Mouse (Mus musculus) heart, postnatal 25 days (tissue): ENCODE results near the gene Bhlhe40. TPM values are rescaled to one million over a fixed set of nuclear protein-coding genes. Genes with fewer than 3 reads are reported as not detected.

Experiments
- DNase-seq: peaks from one replicate; pipeline ENCODE4 v3.0.0; 2022; ENCODE audit warnings: low spot score
- intact Hi-C: fragments of 180-260 bp; cut with DNase I; formaldehyde crosslinking; loops from one replicate; pipeline ENCODE4 v1.15.1; 2025
- total RNA-seq, 2 experiments: library from RNA; stranded (reverse); gene quantifications; 2 replicates each; pipeline ENCODE4 v1.2.3; 2021

The Bhlhe40 gene
- total RNA-seq, 2 experiments from 2014 or later = 30.2 to 62.0 TPM

DNA sequence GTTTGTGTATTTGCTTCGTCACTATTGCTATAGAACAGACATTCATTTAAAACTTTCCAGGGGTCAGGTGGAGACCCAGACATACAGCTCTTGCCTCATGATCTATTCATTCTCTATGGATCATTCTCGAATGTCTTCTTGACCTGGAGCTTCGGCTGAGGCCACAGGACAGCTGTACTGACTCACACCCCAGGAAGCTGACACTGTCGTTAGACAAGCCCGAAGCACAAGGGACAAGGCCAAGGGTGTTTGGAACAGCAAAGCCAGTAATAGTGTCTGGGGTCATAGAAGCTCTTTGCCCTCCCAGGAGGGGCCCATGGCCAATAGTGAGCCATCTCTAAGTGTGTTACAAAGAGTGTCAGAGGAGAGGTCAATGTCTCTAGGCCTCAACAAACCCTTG lies 24.0 kb downstream of the Bhlhe40 start:
- intact Hi-C loops = no loop called here
- DNase-seq = no peak

DNA sequence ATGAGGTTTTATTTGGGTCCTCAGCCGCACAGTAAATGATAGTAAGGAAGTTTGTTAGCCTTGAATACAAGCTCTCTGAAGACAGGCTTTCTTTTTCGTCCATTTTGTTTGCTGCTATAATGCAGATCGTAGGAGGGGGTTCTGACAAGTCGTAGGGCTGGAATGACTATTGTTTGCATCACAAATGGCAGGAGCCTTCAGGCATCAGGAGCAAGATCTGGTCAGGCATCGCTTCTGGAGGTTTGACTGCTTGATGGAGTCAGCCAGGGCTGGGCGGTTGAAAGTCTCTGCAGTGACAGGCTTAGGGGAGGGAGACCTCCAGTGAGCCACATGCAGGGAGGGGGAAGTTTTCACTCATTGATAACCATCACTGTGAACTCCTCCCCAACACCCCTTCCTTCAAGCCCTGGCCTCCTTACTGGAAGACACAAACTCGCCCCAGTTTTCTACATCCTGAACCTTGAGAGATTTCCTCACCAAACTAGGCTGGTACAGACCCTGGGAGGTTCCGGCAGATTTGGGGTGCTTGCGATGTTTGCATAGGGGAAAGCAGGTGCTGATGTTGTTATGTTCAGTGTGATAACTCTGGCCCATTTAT lies 25.4 kb downstream of the Bhlhe40 start:
- intact Hi-C loops = no loop called here
- DNase-seq = no peak

DNA sequence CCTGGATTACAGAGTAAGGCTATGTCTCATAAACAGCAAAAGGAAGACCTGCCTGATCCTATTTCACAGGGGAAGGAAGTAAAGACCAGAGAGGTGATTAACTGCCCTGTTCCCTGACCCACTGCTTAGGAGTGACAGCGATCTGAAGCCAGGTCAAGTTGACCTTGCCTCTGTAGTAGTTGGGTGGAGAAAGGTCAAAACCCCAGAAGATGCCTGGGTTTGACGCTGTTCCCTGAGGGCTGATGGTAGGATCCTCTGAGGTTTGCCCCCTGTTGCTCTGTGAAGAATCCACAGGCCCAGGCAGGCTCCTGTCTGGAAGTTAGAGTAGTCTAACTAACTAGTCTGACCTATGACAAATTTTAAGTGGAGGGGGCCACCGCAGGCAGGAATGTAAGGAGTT lies 26.5 kb downstream of the Bhlhe40 start:
- intact Hi-C loops = no loop called here

DNA sequence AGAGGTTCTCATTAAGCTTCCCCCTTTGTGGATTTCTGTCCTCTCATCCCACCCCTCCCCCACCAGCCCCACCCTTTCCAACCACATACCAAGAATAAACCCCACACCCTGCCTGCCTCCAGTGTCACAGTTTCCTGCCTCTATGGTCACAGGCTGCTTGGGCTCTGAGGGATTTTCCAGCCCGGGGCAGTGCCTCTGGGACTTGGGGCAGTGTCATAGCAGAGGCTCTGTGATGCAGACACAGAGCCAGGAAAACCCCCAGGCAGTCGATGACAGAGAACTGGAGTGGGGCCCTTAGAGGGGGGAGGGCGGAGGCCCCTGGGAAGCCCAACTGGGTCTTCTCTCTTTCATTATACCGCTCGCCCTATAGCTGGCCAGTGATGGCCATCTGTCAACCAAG lies 27.9 kb downstream of the Bhlhe40 start:
- no peak for DNase-seq
- intact Hi-C loops = no loop called here

More for the DNA sequence above, 26.5 kb downstream of the Bhlhe40 start:
- no peak for DNase-seq

DNA sequence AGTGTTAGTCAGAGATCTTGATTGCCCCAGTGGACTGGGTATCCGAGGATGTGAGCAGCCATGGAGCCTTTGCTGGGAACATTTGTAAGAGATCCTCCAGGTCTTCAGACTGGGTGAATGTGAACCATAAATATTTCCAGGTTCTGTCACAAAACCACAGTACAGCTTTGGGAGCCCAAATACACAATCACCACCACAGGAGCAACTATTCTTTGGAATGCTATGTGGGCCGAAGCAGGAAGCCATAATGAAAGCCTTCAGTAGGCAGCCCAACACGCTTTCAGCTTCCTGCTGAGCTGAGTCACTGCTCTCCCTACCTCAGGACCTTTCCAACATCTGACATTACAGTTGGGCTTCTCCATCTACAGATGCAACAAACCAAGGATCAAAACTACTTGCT lies 32.6 kb downstream of the Bhlhe40 start:
- intact Hi-C loops = no loop called here

DNA sequence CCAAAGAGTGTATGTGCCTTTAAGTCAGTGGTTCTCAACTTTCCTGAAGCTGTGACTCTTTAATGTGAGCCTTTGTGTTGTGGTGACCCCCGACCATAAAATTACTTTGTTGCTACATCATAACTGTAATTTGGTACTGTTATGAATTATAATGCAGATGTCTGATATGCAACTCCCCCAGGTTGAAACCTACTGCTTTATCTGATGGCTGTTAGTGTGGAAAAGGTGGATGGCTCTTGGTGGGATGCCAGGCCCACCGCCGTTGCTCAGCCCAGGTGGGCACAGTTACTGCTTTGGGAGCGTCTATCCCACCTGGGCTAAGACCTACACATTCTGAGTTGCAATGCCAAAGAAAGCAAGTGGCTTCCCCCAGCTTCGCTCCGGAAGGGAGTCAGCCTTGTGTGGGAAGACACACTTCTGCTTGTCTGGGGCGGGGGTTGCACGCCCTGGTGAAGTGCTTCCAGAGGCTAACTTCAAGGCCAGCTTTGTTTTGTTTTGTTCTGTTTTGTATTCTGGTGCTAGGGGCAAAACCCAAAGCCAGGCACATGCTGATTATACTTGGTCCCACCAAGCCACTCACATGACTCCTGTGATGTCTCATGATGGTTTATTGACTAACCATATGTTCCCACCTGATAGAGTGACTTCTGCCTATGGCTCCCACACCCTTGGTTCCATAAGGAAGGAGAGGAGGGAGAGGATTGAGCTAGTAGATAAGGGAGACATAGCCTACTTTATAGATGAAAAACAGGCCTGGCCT lies 34.7 kb downstream of the Bhlhe40 start:
- DNase-seq = no peak
- intact Hi-C loops = no loop called here

More for the DNA sequence above, 32.6 kb downstream of the Bhlhe40 start:
- no peak for DNase-seq

DNA sequence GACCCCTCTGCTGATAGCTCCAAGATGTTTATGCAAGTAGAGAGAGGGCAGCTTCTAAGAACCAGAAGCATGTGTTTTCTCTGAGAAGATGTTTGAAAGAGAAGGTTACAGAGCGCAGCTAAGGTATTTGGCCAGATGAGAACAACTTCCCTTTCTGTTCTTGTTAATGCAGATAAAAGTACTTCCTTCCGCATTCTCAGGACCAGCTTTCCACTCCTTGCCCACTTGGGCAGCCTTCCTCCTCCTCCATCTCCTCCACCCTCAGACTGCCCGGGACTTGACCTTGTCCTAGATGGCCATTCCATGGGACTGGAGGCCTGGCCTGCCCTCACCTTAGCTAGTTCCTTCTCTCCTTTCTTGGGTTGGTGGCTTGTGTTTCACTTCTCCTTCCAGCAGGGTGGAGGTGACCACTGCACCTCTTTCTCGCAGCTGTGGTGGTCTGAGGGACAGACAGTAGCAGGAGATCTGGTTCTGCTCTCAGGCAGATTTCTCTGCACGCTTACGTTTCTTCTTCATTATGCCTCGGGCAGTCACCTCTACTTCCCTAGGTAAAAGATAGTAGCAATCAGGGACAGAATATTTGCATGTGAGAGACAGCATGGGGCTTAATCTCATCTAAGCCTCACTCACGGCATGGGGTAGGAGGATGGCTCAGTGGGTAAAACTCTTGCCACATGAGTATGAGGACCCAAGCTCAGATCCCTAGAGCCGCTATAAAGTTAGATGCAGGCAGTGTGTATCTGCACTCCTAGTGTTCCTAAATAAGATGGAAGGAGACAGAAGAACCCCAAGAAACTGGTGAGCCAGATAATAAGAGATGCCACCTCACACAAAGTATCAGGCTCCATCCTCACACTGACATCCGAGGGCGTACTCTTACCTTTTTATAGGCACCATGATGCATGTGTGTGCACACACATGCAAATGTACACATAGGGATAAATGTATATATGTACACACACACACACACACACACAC lies 35.7 kb downstream of the Bhlhe40 start:
- intact Hi-C loops = no loop called here
- DNase-seq = no peak

DNA sequence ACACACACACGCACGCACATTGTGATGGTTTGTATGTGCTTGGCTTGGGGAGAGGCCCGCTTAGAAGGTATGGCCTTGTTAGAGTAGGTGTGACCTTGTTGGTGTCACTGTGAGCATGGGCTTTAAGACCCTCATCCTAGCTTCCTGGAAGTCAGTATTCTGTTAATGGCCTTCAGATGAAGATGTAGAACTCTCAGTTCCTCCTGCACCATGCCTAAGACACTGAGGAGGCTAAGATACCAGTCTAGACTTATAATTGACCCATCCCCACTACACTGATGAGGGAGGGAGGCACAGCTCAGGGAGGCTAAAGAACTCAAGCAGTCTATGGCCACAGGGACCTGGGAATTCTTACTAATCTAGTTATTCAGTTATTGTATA lies 36.4 kb downstream of the Bhlhe40 start:
- intact Hi-C loops = no loop called here
- DNase-seq = no peak

DNA sequence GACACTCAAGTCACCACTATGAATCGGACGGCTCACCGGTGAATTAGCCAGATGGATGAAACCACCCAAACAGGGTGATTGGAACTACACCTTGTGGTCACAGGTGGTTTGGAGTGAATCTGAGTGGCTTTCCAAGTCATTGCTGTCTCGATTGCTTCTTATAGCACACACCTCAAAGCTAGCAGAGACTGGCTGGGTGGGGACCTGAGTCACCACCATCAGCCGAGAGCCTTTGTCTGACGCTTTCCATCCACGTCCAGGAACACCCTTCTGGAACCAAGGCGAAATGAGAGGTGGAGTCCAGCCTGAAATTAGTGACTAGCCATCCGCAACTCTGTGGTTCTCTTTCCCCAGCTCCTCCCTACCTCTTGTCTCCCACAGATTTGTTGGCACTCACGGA lies 36.9 kb downstream of the Bhlhe40 start:
- intact Hi-C loops = no loop called here
- no peak for DNase-seq

DNA sequence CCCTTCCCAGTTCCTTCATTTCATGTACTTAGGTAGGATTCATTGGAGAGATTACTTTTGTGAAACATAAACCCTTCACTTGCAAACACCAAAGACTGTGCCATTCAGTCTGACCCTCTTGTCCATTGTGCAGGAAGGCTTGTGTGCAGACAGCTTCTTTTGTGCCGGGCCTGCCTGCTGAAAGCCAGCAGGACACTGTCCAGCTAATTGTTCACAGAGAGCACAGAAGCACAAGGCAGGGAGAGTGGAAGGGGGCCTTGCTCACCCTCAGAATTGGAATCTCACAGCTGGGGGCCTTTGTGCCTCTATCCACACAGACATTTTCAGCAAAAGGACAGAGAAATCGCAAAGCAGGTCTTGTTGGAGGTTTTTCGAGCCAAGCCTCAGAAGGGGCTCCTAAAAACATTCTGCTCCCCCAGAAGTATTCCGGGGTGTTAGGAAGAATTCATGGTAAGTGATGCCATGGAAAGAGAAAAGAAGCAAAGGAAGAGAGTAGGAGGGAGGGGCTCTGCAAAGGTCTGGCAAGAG lies 38.0 kb downstream of the Bhlhe40 start:
- intact Hi-C loops = no loop called here
- no peak for DNase-seq

DNA sequence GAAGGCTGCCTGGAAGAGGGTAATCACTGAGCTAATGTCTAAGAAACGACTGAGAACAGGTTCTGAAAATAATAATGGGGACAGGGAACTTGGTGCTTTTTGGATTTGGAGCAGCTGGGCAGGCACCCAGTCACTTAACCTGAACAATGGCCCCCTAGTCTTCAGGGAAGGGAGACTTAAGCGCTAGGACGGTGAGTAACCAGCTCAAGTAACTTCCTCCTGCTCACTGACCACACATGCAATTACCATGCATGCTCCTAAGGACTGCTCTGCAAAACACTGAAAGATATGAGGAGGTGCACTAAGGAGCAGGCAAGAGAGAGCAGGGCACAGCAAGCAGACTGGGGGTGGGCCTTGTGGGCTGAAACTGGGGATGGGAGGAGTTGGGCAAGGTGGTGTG lies 39.2 kb downstream of the Bhlhe40 start:
- intact Hi-C loops = no loop called here
- DNase-seq = no peak

DNA sequence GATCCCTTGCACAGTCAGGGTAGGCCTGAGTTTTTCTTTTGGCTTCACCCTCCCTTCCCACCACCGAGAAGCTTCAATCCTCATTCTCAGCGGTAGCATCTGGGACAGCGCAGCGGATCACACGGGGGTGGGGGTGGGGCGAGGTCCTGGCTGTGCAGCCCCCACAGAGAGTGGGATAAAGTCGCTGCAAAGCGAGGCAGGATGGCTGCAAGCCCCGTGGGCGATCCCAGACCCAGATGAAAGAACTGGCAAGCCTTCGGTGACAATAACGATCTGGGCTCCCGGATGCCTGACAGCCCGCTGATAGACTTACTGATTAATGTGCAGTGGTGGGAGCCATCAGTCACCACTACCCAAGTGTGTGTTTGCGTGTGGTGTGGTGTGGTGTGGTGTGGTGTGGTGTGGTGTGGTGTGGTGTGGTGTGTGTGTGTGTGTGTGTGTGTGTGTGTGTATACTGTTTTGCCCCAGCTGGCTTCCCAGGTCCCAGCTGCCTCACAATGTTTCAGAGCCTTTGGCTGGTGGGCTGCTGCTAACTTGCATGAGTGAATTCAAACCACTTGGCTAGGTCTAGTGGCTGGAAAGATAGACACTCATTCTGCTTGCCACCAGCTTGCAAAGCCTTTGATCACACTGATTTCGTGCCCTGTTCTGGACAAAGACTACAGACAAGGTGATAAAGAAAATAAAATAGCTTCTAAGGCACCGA lies 40.4 kb downstream of the Bhlhe40 start:
- no peak for DNase-seq
- intact Hi-C loops = no loop called here

DNA sequence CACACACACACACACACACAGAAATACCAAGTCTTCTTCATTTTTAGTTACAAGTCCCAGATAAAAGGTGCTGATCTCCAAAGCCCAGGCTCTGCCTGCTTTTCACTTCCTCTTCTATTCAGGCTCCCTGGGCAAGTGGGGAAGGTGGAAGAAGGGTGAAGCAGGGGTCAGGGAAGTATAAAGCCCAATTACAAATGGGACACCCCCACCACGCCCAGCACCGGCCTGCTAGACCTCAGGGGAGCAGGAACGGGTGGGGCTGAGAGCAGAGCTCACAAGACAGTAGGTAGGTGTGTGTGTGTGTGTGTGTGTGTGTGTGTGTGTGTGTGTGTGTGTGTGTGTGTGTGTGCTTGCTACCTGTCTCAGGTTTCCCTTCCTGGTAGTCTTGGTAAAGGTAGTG lies 42.2 kb downstream of the Bhlhe40 start:
- no peak for DNase-seq
- intact Hi-C loops = no loop called here

DNA sequence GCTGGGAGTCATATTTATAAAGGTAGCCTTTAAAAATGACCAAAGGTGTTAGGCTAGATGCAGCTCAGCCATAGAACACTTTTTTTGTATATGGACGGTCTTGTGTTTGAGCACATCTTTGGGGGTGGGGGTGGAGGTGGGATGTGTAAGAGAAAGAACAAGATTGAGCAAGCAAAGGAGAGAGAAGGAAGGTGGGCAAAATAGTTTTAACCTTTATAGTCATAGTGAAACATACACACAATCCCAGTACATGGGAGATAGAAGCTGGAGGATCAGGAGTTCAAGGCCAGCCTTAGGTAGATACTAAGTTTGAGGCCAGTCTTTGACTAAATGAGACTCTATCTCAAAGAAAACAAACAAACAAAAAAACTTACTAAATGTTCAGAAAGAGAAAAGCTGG lies 42.7 kb downstream of the Bhlhe40 start:
- no peak for DNase-seq
- intact Hi-C loops = no loop called here

DNA sequence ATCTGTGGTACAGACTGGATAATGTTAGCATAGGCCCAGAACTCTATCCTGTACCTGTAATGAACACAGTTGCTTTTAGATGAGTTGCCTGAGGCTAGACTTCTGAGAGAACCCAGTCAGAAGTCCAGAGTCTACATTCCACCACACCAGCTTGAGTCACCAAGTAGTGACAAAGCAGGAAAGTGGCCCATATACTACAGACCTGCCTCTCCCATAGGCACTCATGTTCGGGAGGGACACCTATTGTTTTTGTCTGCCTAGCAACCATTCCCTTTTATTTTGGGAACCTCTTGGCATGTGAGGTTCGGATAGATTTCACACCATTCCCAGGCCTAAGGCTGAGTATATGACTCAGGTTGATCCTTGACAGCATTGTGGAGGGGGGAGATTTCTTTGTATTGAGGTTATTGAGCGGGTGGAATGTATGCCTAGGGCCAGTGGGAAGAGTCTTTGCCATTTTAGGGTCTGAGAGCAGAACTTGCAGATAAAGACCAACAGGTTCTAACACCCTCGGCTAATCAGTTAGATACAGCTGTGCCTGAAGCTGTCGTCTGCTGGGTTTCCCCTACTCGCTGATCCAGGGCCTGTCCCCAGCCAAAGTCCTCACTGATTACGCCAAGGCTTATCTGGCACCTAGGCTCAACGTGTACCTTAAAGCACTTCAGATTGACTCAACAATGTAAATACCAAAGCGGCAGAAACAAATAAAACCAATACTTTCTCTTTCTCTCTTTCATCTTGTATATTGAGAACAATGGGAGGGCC lies 44.1 kb downstream of the Bhlhe40 start:
- intact Hi-C loops = no loop called here
- no peak for DNase-seq

DNA sequence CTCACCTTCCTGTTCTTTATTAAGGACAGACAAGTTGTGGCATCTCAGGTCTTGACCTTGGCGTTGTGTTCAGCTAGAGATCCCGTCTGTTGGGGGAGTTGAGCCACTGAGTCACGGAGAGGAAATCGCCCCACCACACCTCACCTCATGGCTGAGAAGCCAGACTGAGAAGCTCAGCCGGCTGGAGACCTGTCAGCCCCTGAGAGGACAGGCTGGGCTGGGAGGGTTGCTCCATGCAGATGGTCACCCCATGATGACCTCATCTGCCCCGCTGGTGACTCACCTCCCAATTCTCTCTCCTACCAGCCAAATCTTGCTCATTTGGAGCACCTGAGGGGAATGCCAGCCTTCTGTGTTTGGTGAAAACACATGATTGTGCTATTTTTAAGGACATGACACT lies 45.5 kb downstream of the Bhlhe40 start:
- no peak for DNase-seq
- intact Hi-C loops = no loop called here

DNA sequence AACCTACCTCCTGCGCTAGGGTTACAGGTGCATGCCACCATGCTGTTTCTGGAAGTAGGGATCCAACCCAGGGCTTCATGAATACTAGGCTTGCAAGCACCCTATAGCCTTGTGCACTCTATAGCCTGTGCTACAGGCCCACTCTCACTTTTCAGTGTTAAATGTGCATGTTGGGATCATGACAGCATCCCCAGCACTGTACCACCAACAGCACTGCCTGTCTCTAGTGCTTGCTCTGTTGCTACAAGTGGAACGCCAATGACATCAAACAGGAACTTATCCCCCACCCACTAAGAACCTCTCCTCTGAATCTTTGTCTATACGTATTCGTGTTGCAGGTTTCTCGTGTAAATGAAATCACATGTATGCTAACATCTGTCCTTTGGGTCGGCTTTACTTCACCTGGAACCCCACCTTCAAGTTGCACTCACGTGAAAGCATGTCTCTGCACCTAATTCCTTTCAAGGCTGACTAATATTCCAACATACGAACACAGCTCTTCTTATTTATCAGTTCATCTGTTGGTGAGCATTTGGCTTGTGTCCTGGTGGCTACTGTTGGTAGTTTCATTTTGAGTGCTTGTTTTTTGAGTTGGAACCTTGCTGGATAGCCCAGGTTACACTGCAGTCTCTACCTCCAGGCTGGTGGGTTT lies 46.7 kb downstream of the Bhlhe40 start:
- intact Hi-C loops = no loop called here
- no peak for DNase-seq

DNA sequence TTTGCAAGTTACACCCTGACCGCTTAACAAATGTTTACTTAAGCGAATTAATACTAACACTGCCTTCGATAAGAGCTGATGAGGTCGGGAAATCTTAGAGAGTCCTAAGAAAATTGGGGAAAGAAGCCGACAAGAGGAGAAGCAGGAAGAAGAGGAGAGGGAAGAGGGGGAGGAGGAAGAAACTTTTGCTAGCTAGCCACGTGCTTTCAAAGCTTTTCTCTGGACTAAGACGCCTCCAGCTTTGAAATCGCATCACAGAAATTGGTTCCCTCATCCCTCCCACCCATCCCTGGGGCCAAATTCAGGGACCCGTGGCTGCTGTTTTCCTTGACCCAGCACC lies 48.7 kb downstream of the Bhlhe40 start:
- intact Hi-C loops = loop anchor here (2.0 kb wide), 2 partner anchors 38 to 138 kb away; no protein-coding TSS in a partner anchor
- no peak for DNase-seq
